Mouse (Mus musculus): ENCODE measurements around the gene Rxfp3.
"Not testable (repeated sequence)": the region's sequence is repeated elsewhere in the genome, so short reads cannot be mapped to it uniquely, and the experiment has no call there.

DNA sequence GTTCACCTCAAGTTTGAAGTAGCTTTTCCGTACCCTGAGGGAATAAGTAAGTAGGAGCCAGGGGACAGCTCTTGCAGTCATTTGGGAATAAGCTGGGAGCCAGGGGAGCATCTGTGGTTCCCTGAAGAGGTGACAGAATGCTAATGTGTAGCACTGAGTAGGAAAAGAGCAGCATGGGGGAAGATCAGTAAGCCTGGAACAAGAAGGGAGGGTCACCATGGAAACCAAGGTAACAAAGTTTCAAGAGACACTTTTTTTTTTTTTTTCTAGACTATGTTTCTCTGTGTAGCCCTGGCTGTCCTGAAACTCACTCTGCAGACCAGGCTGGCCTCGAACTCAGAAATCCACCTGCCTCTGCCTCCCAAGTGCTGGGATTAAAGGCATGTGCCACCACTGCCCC is 51.3 kb downstream of the Rxfp3 start:
- not testable (repeated sequence) for TF ChIP-seq CTCF (IDR thresholded peaks at IDR 0.05; ENCODE audit: extremely low read depth, insufficient read depth, insufficient read length, insufficient replicate concordance); POLR2A (IDR thresholded peaks at IDR 0.05; ENCODE audit: low read depth, low read length)

Data from spleen, adult 2 months (tissue).